Mouse (Mus musculus) lung, adult 18-20 months (tissue): ENCODE data around the gene Pak1.

Experiments
- DNase-seq, 2 experiments: peaks; one replicate each; pipeline ENCODE4 v3.0.0; 2022; ENCODE audit warnings: mixed read lengths in 2 of 2

Gene Pak1

GRCm38 (mm10) chr7:97863512-97863911 lies 75.2 kb downstream of the Pak1 start:
- DNase-seq, result no peak

GRCm38 (mm10) chr7:97864531-97864930 lies 76.2 kb downstream of the Pak1 start:
- DNase-seq, result no peak

- no peak for DNase-seq
Observed at GRCm38 (mm10) chr7:97867866-97868265, 79.5 kb downstream of the Pak1 start.

GRCm38 (mm10) chr7:97868766-97869165 lies 80.4 kb downstream of the Pak1 start:
- no peak for DNase-seq

GRCm38 (mm10) chr7:97872396-97872795 lies 84.1 kb downstream of the Pak1 start:
- DNase-seq, result no peak

GRCm38 (mm10) chr7:97873317-97873716 lies 85.0 kb downstream of the Pak1 start:
- no peak for DNase-seq

GRCm38 (mm10) chr7:97877846-97878538 lies 89.7 kb downstream of the Pak1 start:
- DNase-seq, result no peak

GRCm38 (mm10) chr7:97911646-97912045 lies 123.3 kb downstream of the Pak1 start:
- no peak for DNase-seq

- DNase-seq, result no peak
Observed at GRCm38 (mm10) chr7:97914833-97915516, 126.6 kb downstream of the Pak1 start.

- DNase-seq, result no peak
Observed at GRCm38 (mm10) chr7:97919742-97920141, 131.4 kb downstream of the Pak1 start, which contains the start of gene Gdpd4. Gene Gdpd4 (plus strand): TSS chr7:97919955.

- DNase-seq, result no peak
Observed at GRCm38 (mm10) chr7:97925819-97926218, 137.5 kb downstream of the Pak1 start.

- DNase-seq, result no peak
Observed at GRCm38 (mm10) chr7:97926978-97927377, 138.6 kb downstream of the Pak1 start.

- DNase-seq, result no peak
Observed at GRCm38 (mm10) chr7:97944485-97944884, 156.1 kb downstream of the Pak1 start.
